Mouse (Mus musculus) limb, embryonic 10.5 days (tissue): ENCODE data around the gene C1ql2. TPM values are rescaled to one million over a fixed set of nuclear protein-coding genes. Genes with fewer than 3 reads are reported as not detected.

Source experiments
- DNase-seq: peaks from one replicate; pipeline ENCODE4 v3.0.0-alpha.2; 2017; ENCODE audit warnings: low spot score
- H3K27ac ChIP-seq: fragments of 300-500 bp; sonication (generic); 2 replicates; pipeline ENCODE4 v1.5.1; 2016; ENCODE audit warnings: mild to moderate bottlenecking
- H3K27me3 ChIP-seq: fragments of 300-500 bp; sonication (generic); 2 replicates; pipeline ENCODE4 v1.6.1; 2016; ENCODE audit warnings: low read depth, mild to moderate bottlenecking; ENCODE audit not compliant: poor library complexity, severe bottlenecking
- H3K36me3 ChIP-seq: fragments of 300-500 bp; sonication (generic); 2 replicates; pipeline ENCODE4 v1.6.1; 2016; ENCODE audit warnings: mild to moderate bottlenecking, moderate library complexity
- H3K4me1 ChIP-seq: fragments of 300-500 bp; sonication (generic); 2 replicates; pipeline ENCODE4 v1.6.1; 2016
- H3K4me3 ChIP-seq: fragments of 300-500 bp; sonication (generic); 2 replicates; pipeline ENCODE4 v1.5.1; 2016; ENCODE audit warnings: mild to moderate bottlenecking, moderate library complexity
- H3K9me3 ChIP-seq: fragments of 300-500 bp; sonication (generic); replicated peaks from 2 replicates; pipeline ENCODE4 v1.6.1; 2016; ENCODE audit warnings: mild to moderate bottlenecking
- WGBS: fragments of 180-500 bp; shearing (Covaris S2); methylation state at CpG from one replicate; pipeline ENCODE4 v1.1.7; 2016; 5-methylcytosine and 5-hydroxymethylcytosine counted together
- polyA plus RNA-seq: library from polyadenylated mRNA; unstranded; fragments of >200 nt; fragmentation: Nextera tagmentation; extraction: Ambion mirVana; gene quantifications from 2 replicates; pipeline ENCODE4 v1.2.1, GENCODE M21; 2016

C1ql2 gene
- polyA plus RNA-seq, 1 experiment from 2014 or later = not detected

DNA sequence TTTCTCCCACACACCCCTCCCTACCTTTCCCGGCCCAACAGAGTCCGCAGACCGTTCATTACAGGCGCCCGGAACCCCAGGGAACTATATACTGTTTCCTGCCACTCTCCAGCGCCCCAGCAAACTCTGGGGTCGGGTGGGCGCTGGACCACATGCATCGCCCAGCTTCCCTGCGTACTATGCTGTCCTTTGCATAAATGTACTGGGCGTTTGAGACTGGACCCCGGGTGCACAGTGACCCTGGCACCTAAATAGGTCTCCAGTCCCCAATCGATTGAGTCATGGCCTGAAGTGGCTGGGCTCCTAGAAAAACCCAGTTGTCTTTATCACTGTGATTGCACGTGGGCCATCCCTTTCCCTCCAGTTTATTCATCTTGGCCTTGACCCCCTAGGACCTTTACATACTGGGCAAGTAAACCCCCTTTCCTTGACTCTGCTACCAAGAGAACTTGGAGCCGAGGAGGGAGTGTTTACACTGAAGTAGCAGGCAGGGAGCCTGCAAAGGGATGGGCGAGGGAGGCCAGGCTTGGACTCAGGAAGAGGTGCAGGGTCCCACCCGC, 1.5 kb downstream of the C1ql2 start:
- 2% methylated on average over 17 of the region's 17 CpGs for WGBS
- peak overlapping the region; percentile 41 for H3K4me3 ChIP-seq
- H3K36me3 ChIP-seq = no peaks in the 10 kb centered on the region
- DNase-seq = no peak
- H3K27me3 ChIP-seq = peaks cover 97% of the 10 kb centered on the region
- no peaks in the 10 kb centered on the region for H3K9me3 ChIP-seq
- H3K27ac ChIP-seq = no peak overlapping the region
- peaks cover 26% of the 10 kb centered on the region for H3K4me1 ChIP-seq

DNA sequence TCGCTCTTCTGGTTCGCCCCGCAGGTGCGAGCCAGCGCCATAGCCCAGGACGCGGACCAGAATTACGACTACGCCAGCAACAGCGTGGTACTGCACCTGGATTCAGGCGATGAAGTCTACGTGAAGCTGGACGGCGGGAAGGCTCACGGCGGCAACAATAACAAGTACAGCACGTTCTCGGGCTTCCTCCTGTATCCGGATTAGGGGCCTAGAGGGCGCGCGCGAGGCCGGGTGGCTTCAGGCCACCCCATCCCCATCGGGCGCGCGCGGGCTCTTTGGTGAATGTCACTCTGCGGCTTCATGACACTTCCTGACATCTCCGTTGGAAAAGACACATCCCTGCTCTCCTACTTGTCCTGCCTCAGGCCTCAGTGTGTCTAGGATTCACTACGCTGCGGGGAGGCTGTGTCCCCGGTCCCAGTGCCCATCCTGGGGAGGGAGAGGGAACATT, 2.0 kb downstream of the C1ql2 start:
- Histone ChIP-seq H3K9me3 (no peaks in the 10 kb centered on the region), H3K27me3 (peaks cover 95% of the 10 kb centered on the region), H3K4me3 (peak overlapping the region; percentile 40), H3K4me1 (peaks cover 26% of the 10 kb centered on the region), H3K27ac (no peak overlapping the region), H3K36me3 (no peaks in the 10 kb centered on the region)
- under 1% methylated on average over 34 of the region's 34 CpGs for WGBS
- DNase-seq = peak; percentile 68

DNA sequence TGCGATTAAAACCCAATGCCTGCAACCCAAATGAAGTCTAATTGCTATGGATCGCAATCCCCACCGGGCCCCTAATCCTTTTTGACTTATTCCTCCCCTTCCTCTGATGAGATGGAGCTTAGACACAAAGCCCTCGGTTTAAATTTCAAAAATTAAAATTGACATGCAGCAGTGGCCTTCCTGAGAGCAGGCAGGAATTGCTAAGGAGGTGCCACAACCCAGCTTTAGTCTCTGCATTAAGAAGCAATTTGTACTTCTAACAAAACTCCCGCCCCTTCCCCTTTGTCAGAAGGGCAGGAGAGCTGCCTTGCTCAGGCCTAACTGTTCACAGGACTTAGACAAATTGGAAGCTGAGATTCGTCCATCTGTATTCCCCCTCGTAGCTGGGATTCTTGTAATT, 4.6 kb downstream of the C1ql2 start:
- Histone ChIP-seq H3K27me3 (peaks cover 72% of the 10 kb centered on the region), H3K36me3 (no peaks in the 10 kb centered on the region), H3K4me3 (no peak overlapping the region), H3K27ac (no peak overlapping the region), H3K9me3 (no peaks in the 10 kb centered on the region), H3K4me1 (peaks cover 26% of the 10 kb centered on the region)
- no peak for DNase-seq
- WGBS = 17% methylated on average over 7 of the region's 7 CpGs

DNA sequence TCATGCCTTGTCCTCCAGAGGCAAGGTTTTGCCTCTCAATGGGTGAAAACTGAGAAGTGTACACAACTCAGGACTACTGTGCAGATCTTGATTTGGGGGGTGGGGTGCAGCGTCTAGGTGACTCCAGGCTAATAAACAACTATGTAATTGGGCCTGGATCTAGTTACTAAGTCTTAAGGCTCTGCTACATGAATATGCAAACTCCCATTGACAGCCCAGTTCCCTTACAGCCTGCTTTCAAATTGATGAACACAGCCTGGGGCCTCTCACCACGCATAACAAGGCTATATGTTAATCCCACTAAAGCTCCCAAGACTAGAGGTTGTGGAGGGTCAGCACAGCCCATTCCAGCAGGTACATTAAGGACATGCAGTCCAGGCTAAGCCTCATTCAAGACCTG, 14.0 kb downstream of the C1ql2 start:
- H3K36me3 ChIP-seq = no peaks in the 10 kb centered on the region
- H3K4me1 ChIP-seq = peaks cover 4% of the 10 kb centered on the region; the same call in 1 of the 2 replicates
- whole genome bisulfite sequencing = 25% methylated on average over 2 of the region's 2 CpGs
- H3K27me3 ChIP-seq = peaks cover 5% of the 10 kb centered on the region; the same call in 1 of the 2 replicates
- H3K4me3 ChIP-seq = no peak overlapping the region
- no peak overlapping the region for H3K27ac ChIP-seq
- DNase-seq = no peak
- H3K9me3 ChIP-seq = no peaks in the 10 kb centered on the region

DNA sequence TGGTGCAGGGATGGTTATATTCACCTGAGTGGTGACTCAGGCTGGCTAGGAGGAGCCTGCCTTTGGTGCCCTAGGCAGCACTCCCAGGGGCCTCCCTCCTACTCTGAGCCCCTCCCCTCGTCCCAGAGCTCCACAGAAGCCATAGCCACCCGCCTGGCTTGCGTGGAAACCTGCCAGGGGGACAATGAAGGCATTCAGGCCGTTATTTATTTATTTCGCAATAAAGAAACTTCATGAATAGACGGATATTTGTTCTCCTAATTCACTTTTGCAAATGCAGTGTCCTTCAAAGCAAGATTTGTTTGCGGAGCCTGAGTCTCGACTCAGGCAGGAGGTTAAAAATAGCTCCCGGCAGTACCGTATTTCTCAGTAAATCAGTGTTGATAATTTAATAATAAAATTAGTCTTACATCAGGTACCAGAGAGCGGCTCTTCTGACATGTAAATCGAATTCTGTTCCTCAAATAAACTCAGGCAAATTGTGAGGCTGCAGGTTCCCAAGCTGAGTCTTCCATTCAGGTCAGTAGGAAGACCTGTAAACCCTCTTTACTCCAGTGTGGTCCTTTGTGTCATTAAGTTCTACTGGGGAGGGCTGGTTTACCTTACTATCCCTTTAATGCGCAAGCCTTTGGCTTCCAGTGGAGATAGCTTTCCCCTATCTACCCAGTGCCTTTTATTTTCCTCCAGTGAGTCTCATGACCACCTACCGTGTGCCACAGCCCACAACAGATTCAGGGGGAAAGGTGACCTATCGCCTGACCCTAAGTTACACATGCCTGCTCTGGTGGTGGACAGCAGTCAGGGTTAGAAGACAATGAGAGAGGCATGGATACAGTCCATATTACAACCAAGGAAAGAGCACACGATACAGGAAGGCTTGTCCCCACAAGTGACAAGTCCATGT, 17.2 kb downstream of the C1ql2 start:
- Histone ChIP-seq H3K4me1 (peaks cover 4% of the 10 kb centered on the region; the same call in 1 of the 2 replicates), H3K27ac (no peak overlapping the region), H3K27me3 (peaks cover 5% of the 10 kb centered on the region; the same call in 1 of the 2 replicates), H3K4me3 (0 out of 2 replicates have a peak overlapping the region, but pooled peaks have one; percentile 19), H3K36me3 (no peaks in the 10 kb centered on the region), H3K9me3 (no peaks in the 10 kb centered on the region)
- WGBS = 19% methylated on average over 16 of the region's 16 CpGs
- DNase-seq = no peak

DNA sequence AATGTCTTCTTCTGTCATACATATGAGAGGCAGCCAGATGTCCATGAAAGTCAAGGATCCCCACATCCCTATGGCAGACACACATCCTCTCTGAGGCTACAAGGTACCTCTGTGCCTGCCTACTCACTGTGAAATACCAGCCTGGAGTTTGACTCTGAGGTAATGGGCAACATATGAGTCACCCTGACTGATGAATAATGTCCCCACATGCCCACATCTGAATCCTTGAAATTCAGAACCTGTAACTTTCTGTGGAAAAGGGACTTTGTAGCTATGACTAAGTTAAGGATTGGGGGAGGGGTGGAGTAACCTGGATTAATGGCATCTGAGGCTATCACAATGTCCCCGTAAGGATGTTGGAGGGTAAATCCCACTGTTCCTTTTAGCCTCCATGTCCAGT, 23.3 kb downstream of the C1ql2 start:
- no peak overlapping the region for H3K27ac ChIP-seq
- 86% methylated on average over 1 of the region's 1 CpGs for WGBS
- H3K4me1 ChIP-seq = no peaks in the 10 kb centered on the region
- DNase-seq = no peak
- H3K4me3 ChIP-seq = no peak overlapping the region
- H3K9me3 ChIP-seq = no peaks in the 10 kb centered on the region
- no peaks in the 10 kb centered on the region for H3K27me3 ChIP-seq
- H3K36me3 ChIP-seq = no peaks in the 10 kb centered on the region

DNA sequence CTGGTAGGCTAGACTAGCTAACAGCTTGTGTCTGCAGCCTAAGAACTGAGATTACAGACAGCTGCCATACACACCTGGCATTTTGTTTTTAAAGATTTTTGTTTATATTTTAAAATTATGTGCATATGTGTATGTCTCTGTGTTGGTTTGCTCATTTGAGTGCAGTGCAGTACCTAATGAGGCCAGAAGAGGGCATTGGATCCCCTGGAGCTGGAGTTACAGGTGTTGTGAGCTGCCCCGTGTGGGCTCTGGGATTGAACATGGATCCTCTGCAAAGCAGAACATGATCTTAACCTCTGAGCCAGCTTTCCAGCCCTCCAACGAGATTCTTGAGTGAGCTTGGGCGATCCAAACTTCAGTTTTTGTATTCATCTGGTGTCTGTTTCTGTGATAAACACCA, 27.8 kb downstream of the C1ql2 start:
- H3K9me3 ChIP-seq = no peaks in the 10 kb centered on the region
- H3K36me3 ChIP-seq = no peaks in the 10 kb centered on the region
- H3K27me3 ChIP-seq = no peaks in the 10 kb centered on the region
- H3K27ac ChIP-seq = no peak overlapping the region
- peaks cover 20% of the 10 kb centered on the region for H3K4me1 ChIP-seq
- WGBS = 66% methylated on average over 3 of the region's 3 CpGs
- H3K4me3 ChIP-seq = no peak overlapping the region
- DNase-seq = no peak

DNA sequence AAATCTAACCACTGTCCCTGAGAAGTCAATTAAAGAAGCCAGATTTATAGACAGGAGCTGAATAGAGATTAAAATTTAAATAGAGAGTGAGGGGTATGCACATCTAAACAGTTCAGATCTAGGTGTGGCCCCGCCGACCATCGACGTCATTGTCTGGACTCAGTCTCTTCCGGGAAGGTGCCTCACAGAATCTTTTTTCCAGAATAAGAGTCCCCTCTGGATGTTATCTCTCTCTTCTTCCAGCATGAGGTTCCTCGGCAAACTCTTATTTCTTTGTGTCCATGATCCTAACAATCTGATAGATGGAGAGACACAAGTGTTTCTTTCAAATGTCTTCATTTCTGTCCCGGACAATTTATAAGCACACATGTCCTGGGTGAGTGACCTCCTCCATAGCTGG, 33.7 kb downstream of the C1ql2 start:
- H3K27me3 ChIP-seq = no peaks in the 10 kb centered on the region
- no peaks in the 10 kb centered on the region for H3K9me3 ChIP-seq
- H3K4me3 ChIP-seq = no peak overlapping the region
- DNase-seq = no peak
- no peak overlapping the region for H3K27ac ChIP-seq
- 89% methylated on average over 7 of the region's 7 CpGs for WGBS
- peaks cover 26% of the 10 kb centered on the region for H3K4me1 ChIP-seq
- no peaks in the 10 kb centered on the region for H3K36me3 ChIP-seq

DNA sequence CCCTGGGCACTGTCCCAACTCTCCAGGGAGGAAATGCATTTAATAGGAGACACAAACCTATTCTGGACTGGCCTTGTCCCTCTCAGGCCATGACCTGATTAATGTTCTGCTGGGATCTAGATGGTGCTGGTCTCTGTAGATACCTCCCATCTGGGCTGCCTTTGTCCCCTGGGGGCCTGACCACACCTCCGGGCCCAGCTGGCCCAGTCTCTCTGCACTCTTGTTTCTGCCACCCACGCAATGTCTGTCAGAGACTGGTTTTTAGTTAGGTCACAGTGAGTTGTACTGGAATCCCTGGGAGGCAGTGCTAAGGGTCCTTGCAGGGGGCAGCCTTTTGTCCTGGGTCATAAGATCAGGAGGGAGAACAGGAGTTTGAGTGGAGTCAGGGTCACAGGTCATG, 34.5 kb downstream of the C1ql2 start:
- H3K4me3 ChIP-seq = no peak overlapping the region
- no peak for DNase-seq
- H3K9me3 ChIP-seq = no peaks in the 10 kb centered on the region
- peaks cover 26% of the 10 kb centered on the region for H3K4me1 ChIP-seq
- H3K27ac ChIP-seq = no peak overlapping the region
- WGBS = 68% methylated on average over 2 of the region's 2 CpGs
- H3K27me3 ChIP-seq = no peaks in the 10 kb centered on the region
- no peaks in the 10 kb centered on the region for H3K36me3 ChIP-seq

DNA sequence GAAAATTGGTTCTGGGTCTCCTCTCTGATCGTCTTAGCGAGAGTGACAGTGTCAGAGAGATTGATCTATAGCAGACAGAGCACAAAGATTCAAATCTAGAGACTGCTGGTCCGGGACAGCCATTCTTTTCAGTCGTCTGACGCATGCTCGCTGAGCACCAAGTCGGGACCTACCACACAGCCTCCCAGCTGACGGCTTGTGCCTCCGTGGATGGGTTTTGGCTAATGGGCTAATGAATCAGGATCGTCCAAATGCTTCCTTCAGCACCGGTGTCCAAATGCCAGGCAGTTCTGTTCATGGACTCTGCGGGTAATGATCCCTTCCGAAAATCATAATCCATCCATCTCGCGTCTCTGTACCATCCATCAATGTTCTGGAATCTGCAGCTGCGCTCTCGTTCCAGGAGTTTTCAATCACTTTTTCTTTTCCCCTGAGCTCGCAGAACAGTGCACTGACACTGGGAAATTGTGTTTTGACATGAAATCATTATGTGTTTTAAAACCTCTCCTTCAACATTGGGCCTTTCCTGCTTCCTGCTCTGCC, 44.7 kb downstream of the C1ql2 start:
- 88% methylated on average over 18 of the region's 18 CpGs for WGBS
- H3K36me3 ChIP-seq = no peaks in the 10 kb centered on the region
- peaks cover 2% of the 10 kb centered on the region; the same call in 1 of the 2 replicates for H3K4me1 ChIP-seq
- H3K27me3 ChIP-seq = no peaks in the 10 kb centered on the region
- no peaks in the 10 kb centered on the region for H3K9me3 ChIP-seq
- no peak overlapping the region for H3K4me3 ChIP-seq
- no peak for DNase-seq
- no peak overlapping the region for H3K27ac ChIP-seq

DNA sequence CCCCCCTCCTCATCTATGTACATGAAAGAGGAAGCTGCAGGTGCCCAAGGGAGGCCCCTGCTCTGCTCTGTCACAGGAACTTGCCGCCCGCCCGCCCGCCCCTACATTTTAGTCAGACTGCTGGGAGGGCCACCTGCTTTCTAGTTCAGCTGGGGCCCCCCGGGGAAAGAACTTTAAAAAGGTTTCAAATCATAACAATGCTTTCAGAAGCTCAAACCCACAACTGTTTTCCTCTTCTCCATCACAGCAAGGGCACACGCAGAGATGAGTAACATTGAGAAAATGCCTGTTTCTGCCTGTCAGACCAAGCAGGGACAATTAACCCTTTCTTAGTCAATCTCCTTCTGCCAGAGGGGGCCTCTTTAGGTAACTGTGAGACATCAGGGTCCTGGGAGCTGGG, 49.4 kb downstream of the C1ql2 start:
- H3K4me1 ChIP-seq = peaks cover 3% of the 10 kb centered on the region; the same call in 1 of the 2 replicates
- H3K9me3 ChIP-seq = no peaks in the 10 kb centered on the region
- 52% methylated on average over 6 of the region's 6 CpGs for WGBS
- no peaks in the 10 kb centered on the region for H3K27me3 ChIP-seq
- H3K36me3 ChIP-seq = no peaks in the 10 kb centered on the region
- DNase-seq = no peak
- no peak overlapping the region for H3K27ac ChIP-seq
- H3K4me3 ChIP-seq = no peak overlapping the region

DNA sequence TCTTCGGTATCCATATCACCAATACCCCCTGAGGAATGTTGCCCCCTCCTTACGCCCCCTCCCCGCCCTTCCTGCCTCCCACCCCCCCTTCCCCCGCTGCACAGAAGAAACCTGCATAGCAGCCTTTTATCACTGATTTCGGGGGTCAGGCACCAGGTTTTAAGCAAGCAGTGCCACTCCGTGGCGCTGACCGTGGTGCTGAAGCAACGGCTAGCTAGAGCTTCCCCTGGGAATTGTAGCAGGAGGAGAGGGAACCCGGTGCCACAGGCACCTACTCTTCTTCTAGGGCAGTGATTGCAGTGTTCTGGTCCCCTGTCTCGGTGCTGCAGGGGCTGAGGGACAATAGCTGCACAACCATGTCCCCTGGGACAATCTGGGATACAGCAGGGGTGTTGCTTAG, 50.0 kb downstream of the C1ql2 start:
- no peak overlapping the region for H3K27ac ChIP-seq
- DNase-seq = peak; percentile 88
- H3K4me3 ChIP-seq = no peak overlapping the region
- no peaks in the 10 kb centered on the region for H3K27me3 ChIP-seq
- H3K4me1 ChIP-seq = peaks cover 3% of the 10 kb centered on the region; the same call in 1 of the 2 replicates
- H3K36me3 ChIP-seq = no peaks in the 10 kb centered on the region
- 3% methylated on average over 11 of the region's 11 CpGs for WGBS
- H3K9me3 ChIP-seq = no peaks in the 10 kb centered on the region
